Mouse (Mus musculus): ENCODE measurements at regions not wholly inside any gene's neighbourhood (a gene's known extent, or its start where the extent isn't known, plus 50 kb on each side); places are given as distances from the start of the nearest gene placed in this dataset.

GRCm38 (mm10) chr17:44336842-44337241 is 148.5 kb downstream of the Clic5 start:
- intact Hi-C loops (cut with DNase I): no loop called here
- DNase-seq (ENCODE audit: low spot score in 2 of 2): no peak

GRCm38 (mm10) chr17:44337253-44337652 is 148.9 kb downstream of the Clic5 start:
- DNase-seq (ENCODE audit: low spot score in 2 of 2): no peak
- intact Hi-C loops (cut with DNase I): no loop called here

DNA sequence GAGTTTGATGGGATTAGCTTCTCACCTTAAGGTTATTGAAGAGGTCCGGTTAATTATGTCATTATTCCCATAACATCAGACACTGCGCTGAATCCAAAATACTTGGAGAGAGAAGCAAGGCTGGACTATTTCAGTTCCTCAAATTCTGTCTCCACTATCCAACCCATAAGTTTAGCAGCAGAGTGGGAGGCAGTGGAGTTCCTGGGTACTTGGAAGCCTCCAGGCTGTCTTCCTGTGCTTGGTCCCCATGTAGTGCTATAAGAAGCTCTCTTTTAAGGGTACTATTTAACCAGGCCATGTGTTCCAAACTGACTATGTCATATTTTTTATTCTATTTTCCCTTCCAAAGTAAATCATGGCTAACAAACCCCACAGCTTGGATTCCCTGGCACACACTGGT is 156.2 kb downstream of the Clic5 start:
- DNase-seq (ENCODE audit: low spot score in 2 of 2): no peak
- intact Hi-C loops (cut with DNase I): no loop called here

GRCm38 (mm10) chr17:44345374-44345773 is 157.0 kb downstream of the Clic5 start:
- no peak for DNase-seq (ENCODE audit: low spot score in 2 of 2)
- intact Hi-C loops (cut with DNase I): no loop called here

- DNase-seq (ENCODE audit: low spot score in 2 of 2): no peak
- intact Hi-C loops (cut with DNase I): no loop called here
These were observed 162.0 kb downstream of the Clic5 start for GRCm38 (mm10) chr17:44350201-44350948.

- DNase-seq (ENCODE audit: low spot score in 2 of 2): no peak
- intact Hi-C loops (cut with DNase I): no loop called here
These were observed 162.5 kb downstream of the Clic5 start for GRCm38 (mm10) chr17:44350949-44351244.

DNA sequence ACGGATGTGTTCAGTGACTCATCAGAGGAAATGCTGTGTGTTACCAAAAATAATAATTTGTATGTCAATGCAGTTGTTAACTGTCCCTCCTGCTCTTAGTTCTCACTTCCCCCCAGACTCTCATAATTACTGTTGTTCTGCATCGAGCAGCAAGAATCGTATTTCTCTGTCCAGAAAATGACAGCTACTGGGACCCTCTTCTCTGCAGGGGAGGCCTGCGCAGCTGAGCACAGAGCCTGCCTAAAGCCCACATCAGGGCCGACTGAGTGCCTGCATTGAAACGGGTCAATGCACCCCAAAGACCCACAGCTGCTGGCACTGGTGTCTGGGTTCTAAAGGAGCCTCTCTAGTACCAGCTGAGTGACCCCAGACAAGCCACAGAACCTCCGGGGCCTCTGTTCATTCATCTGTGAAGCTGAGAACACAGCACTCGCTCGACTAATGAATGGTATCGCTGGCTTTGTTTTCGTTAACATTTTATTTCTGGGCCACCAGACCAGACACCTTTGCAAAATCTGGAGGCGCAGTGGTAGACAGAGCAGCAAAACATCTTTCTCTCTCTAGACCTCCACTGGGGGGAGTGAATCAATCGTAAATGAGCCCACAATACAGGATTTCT is 163.2 kb downstream of the Clic5 start:
- intact Hi-C loops (cut with DNase I): no loop called here
- no peak for DNase-seq (ENCODE audit: low spot score in 2 of 2)

DNA sequence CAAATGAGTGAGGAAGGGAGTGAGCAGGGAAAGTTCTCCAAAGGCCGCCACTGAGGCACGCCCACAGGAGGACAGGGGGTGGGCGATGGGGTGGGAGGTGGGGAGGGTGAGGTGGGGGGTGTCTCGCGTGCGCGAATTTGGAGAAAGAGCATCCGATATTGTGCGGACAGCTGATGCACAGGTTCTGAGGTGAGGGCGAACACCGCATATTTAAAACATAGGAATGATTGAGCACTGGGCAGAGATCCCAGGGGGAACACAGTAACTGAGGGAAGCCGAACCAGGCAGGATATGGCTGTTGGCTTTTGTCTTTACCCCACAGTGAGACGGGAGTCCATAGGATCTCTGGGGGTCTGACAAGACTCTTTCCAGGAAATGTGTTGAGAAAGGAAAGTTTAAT is 163.8 kb downstream of the Clic5 start:
- no peak for DNase-seq (ENCODE audit: low spot score in 2 of 2)
- intact Hi-C loops (cut with DNase I): no loop called here

GRCm38 (mm10) chr17:44363111-44363510 is 174.7 kb downstream of the Clic5 start:
- DNase-seq (ENCODE audit: low spot score in 2 of 2): no peak
- intact Hi-C loops (cut with DNase I): no loop called here

DNA sequence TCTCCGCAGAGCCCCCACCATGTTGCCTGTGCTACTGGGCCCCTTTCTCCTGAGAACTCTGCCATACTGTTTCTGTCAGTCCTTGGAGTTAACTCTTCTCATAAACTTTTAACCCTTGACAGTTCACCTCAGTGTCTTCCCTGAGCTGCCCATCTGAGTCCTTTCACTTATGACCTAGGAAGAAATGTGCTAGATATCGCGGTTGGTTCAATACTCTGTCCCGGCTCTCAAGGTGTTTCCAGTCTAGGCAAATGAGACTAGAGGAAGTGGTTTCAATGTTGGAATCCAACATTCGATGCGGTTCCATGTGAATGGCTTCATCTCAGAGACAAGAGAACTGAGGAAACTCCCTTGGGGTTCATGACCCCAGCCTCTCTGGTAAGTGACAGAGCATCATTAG is 176.1 kb downstream of the Clic5 start:
- intact Hi-C loops (cut with DNase I): no loop called here
- no peak for DNase-seq (ENCODE audit: low spot score in 2 of 2)

DNA sequence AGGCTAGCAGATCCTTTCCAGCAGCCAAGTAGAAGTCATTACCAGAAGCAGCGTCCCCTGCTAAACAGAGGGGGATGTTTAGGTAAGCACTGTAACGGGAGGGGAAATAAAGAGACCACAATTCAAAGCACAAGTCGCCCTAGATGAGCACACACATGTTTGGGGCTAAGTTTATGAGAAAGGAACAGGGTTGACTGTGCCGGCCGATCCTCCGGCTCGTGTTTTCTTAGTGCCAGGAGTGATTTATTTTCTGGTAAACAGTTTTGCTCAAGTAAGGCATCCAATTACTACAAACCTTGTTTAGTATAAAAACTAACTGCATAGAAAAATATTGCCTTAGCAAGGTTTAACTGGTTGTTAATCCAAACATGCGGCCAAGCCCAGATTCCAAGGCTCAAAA is 178.1 kb downstream of the Clic5 start:
- intact Hi-C loops (cut with DNase I): no loop called here
- DNase-seq (ENCODE audit: low spot score in 2 of 2): no peak

- intact Hi-C loops (cut with DNase I): no loop called here
These were observed 179.2 kb downstream of the Clic5 start for GRCm38 (mm10) chr17:44367561-44367960.

GRCm38 (mm10) chr17:44370966-44371465 is 182.6 kb downstream of the Clic5 start:
- intact Hi-C loops (cut with DNase I): no loop called here
- no peak for DNase-seq (ENCODE audit: low spot score in 2 of 2)

More at GRCm38 (mm10) chr17:44367561-44367960, 179.2 kb downstream of the Clic5 start:
- no peak for DNase-seq (ENCODE audit: low spot score in 2 of 2)

- DNase-seq (ENCODE audit: low spot score in 2 of 2): no peak
- intact Hi-C loops (cut with DNase I): no loop called here
These were observed 183.2 kb downstream of the Clic5 start for GRCm38 (mm10) chr17:44371620-44372019.

GRCm38 (mm10) chr17:44373744-44374456 is 185.5 kb downstream of the Clic5 start:
- intact Hi-C loops (cut with DNase I): no loop called here
- no peak for DNase-seq (ENCODE audit: low spot score in 2 of 2)

DNA sequence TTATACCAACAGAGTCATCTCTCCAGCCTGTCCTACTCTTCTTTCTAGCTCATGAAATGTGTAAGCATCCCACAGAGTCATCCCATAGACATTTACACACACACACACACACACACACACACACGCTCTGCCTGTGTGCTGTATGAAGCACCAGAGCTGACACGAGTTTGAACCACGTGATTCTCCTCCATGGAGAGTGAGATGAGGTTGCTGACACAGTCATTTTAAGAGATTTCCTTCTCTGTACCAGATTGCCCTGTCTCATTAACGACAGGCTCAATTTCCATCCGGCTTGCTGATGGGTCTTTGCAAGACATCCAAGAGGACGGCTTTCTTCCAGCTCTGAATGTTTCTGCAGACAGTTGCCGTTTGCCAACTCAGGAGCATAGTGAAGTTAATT is 190.0 kb downstream of the Clic5 start:
- DNase-seq (ENCODE audit: low spot score in 2 of 2): peak in 1 of 2 experiments; percentile 9
- intact Hi-C loops (cut with DNase I): no loop called here

DNA sequence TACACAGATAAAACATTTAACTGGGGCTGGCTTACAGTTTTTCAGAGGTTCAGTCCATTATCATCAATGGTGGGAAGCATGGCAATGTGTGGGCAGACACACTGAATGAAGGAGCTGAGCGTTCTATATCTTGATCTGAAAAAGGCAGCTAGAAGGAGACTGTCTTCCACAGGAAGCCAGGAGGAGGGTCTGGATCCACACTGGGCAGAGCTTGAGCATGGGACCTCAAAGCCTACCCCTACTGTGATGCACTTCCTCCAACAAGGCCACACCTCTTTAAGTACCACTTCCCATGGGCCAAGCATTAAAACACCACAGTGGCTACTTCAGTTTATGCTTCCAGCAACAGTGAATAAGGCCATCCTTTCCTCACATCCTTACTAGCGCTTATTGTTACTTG is 200.5 kb downstream of the Clic5 start:
- no peak for DNase-seq (ENCODE audit: low spot score in 2 of 2)
- intact Hi-C loops (cut with DNase I): no loop called here

DNA sequence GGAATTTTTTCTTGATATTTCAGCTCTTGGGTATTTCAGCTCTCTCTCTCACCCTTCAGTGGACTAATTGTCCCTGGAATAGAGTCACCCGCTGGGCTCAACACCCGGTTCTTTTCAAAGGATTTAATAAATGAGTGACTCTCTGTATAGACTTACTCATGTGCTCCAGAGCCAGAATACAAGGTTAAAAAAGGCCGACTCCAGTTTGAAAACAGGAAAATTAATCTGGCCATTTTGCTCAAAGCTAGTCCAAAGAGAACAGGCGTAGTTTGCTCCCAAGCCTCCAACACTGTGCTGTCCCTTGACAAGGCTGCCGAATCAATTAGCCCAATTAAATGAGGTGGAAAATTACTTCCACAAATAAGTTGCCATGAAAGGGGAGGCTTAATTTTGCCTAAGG is 209.4 kb downstream of the Clic5 start:
- intact Hi-C loops (cut with DNase I): no loop called here
- no peak for DNase-seq (ENCODE audit: low spot score in 2 of 2)

- no peak for DNase-seq (ENCODE audit: low spot score in 2 of 2)
- intact Hi-C loops (cut with DNase I): no loop called here
These were observed 209.8 kb downstream of the Clic5 start for GRCm38 (mm10) chr17:44398231-44398630.

GRCm38 (mm10) chr17:44404923-44405322 is 216.5 kb downstream of the Clic5 start:
- intact Hi-C loops (cut with DNase I): no loop called here
- no peak for DNase-seq (ENCODE audit: low spot score in 2 of 2)

GRCm38 (mm10) chr17:44410961-44411360 is 222.6 kb downstream of the Clic5 start:
- intact Hi-C loops (cut with DNase I): no loop called here
- no peak for DNase-seq (ENCODE audit: low spot score in 2 of 2)
